Mouse (Mus musculus): Measurements from ENCODE around the gene Lmtk2.

DNA sequence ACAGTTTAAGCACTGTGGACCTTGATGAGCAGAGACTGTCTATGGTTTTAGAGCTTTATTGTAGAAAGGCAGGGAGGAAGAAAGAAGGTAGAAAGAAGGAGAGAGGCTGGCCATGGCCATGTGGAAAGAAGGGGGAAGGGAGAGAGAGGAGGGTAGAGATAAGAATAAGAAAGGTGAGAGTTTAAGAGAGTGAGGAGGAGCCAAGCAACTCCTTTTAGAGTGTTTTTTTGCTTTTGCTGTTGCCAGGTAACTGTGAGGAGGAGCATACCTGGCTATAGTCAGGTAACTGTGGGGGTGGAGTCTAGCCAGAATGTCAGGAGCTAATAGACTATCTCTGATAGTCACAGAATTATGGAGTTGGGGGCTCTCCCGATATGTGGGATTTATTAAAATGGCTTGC is 30.2 kb upstream of the Lmtk2 start:
- TF ChIP-seq CTCF (IDR thresholded peaks at IDR 0.05; ENCODE audit: low read depth, low read length) (no peak), POLR2A (IDR thresholded peaks at IDR 0.05; ENCODE audit: extremely low read depth, insufficient read depth, low read length) (no peak)
